Mouse (Mus musculus) bone marrow, adult 2 months (tissue): ENCODE measurements around the gene Erc2.

ENCODE experiments used
- CTCF ChIP-seq: fragments of 200-500 bp; IDR thresholded peaks from 2 replicates; pipeline ENCODE4 v1.5.1; 2011; ENCODE audit warnings: low read length, control low read depth; ENCODE audit not compliant: control insufficient read depth, insufficient read depth
- POLR2A ChIP-seq: fragments of 200-500 bp; IDR thresholded peaks from 2 replicates; pipeline ENCODE4 v1.6.1; 2011; ENCODE audit warnings: low read depth, mild to moderate bottlenecking, control low read depth, low read length, borderline replicate concordance; ENCODE audit not compliant: control insufficient read depth

DNA sequence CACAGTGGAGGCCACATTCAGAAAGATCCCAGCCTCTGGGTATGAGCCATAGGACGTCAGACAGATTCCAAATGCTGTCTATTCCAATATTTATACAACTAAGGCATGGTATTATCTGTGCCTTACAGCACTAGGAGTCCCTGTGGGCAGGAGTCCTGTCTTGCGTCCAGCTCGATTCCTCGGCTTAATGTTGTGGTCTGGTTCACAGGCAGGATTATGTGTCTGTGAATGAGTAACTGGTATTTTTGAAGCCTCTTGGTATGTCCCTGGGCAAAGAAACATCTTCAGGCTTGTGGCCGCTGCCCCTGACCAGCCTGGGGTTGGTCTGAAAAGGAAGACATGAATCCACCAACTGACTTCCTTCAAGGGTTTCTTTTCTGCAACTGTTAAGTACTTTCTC lies 153.1 kb downstream of the Erc2 start:
- no peak for TF ChIP-seq POLR2A
- no peak for TF ChIP-seq CTCF
